Mouse (Mus musculus): ENCODE measurements around the gene Gm13199. TPM values are rescaled to one million over a fixed set of nuclear protein-coding genes. Genes with fewer than 3 reads are reported as not detected.

Gm13199 gene
- polyA plus RNA-seq, 1 experiment: not detected

DNA sequence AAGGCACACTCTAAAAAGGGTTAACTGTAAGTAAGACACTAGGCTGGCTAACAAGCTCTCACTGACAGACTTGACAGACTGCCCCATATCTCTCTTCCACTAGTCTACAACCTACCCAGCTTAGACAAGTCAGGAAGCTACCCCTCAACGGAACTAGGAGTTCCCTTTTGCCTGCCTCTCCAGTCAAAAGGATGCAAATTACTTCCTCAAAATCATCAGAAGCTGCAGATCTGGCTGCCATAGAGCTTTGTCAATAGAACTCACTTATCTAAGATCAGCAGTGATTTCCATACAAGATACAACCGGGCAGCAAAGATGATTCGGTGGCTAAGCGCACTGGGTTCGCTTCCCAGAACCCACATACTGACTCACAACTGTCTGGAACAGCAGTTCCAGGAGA lies 38.0 kb downstream of the Gm13199 start:
- Histone ChIP-seq H3K27ac (ENCODE audit: insufficient read depth, low read length) (no peak overlapping the region), H3K4me1 (ENCODE audit: control insufficient read depth, insufficient read depth, low read length) (no peaks in the 10 kb centered on the region), H3K4me3 (ENCODE audit: insufficient read depth, low read length) (no peak overlapping the region)
- no peak for TF ChIP-seq CTCF (IDR thresholded peaks at IDR 0.05; ENCODE audit: borderline replicate concordance, insufficient read depth, low read length)
- no peak for TF ChIP-seq POLR2A (IDR thresholded peaks at IDR 0.05; ENCODE audit: low read depth, low read length)

DNA sequence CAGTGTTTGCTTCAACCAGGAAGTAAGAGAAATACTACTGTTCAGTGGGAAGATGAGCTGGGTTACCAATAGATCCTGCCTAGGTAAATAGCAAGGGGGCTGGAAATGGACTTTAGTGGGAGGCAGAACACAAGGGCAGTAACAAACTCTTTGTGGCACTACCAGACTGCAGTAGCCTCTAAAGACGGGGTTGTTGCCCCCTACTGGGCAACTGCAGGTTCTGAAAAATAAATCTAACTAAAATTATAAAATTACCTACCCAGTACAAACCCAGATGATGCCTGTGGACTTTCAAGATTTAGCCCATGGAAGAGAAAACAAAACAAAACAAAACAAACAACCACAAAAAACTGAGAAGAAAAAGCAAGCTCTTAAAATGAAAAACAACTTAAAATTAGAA lies 38.5 kb downstream of the Gm13199 start:
- H3K4me3 ChIP-seq (ENCODE audit: insufficient read depth, low read length): no peak overlapping the region
- H3K27ac ChIP-seq (ENCODE audit: insufficient read depth, low read length): no peak overlapping the region
- no peak for TF ChIP-seq POLR2A (IDR thresholded peaks at IDR 0.05; ENCODE audit: low read depth, low read length)
- TF ChIP-seq CTCF (IDR thresholded peaks at IDR 0.05; ENCODE audit: borderline replicate concordance, insufficient read depth, low read length): no peak
- no peaks in the 10 kb centered on the region for H3K4me1 ChIP-seq (ENCODE audit: control insufficient read depth, insufficient read depth, low read length)

DNA sequence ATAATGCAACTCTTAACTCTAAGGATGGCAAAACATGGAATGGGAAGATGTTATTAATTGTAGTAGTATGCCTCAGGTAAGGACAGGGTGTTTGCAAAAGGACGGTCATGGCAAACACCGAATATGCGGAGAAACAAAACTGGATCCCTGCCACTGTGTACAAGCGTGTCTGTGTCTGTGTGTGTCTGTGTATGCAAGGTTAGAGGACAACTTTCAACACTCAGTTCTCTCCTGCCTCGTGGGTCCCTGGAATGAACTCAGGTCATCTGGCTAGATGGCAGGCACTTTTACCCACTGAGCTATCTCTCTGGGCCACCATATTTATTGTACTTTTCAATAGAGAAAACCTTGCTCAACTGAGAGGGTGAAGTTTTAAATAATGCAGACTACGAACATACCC lies 40.3 kb downstream of the Gm13199 start:
- Histone ChIP-seq H3K4me3 (ENCODE audit: insufficient read depth, low read length) (no peak overlapping the region), H3K27ac (ENCODE audit: insufficient read depth, low read length) (no peak overlapping the region), H3K4me1 (ENCODE audit: control insufficient read depth, insufficient read depth, low read length) (no peaks in the 10 kb centered on the region)
- TF ChIP-seq POLR2A (IDR thresholded peaks at IDR 0.05; ENCODE audit: low read depth, low read length): no peak
- TF ChIP-seq CTCF (IDR thresholded peaks at IDR 0.05; ENCODE audit: borderline replicate concordance, insufficient read depth, low read length): no peak

DNA sequence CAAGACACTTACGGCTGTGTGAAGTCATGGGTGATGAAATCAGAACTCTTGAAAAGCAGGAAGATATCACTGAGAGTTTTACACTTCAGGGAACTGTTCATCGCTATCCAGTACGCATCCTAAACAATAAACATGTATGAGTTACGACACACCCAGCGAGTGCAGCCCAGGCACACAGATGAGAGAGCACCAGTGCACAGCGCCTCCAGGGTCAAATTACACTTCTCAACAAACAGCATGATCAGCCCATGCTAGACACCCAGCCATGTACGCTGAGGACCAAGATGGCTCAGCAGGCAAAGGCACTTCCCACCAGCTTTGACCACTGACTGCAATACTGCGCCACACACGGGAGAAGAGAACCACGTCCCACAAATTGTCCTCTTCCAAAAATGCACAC lies 41.5 kb downstream of the Gm13199 start:
- Histone ChIP-seq H3K4me1 (ENCODE audit: control insufficient read depth, insufficient read depth, low read length) (no peaks in the 10 kb centered on the region), H3K27ac (ENCODE audit: insufficient read depth, low read length) (no peak overlapping the region), H3K4me3 (ENCODE audit: insufficient read depth, low read length) (no peak overlapping the region)
- no peak for TF ChIP-seq POLR2A (IDR thresholded peaks at IDR 0.05; ENCODE audit: low read depth, low read length)
- TF ChIP-seq CTCF (IDR thresholded peaks at IDR 0.05; ENCODE audit: borderline replicate concordance, insufficient read depth, low read length): no peak

Other genes with a start within 250 kb of the Gm13199 start
- 4.0 and 4.3 TPM in 2 replicates for gene Camk1d, start 148.4 kb downstream of the Gm13199 start, polyA plus RNA-seq (2011; ENCODE audit: insufficient read length, low read depth, missing spikeins)
- 86.6 and 89.6 TPM in 2 replicates for gene Nudt5, start 17.9 kb downstream of the Gm13199 start, polyA plus RNA-seq (2011; ENCODE audit: insufficient read length, low read depth, missing spikeins)
- gene Cdc123, start 17.8 kb downstream of the Gm13199 start, polyA plus RNA-seq (2011; ENCODE audit: insufficient read length, low read depth, missing spikeins): 159 and 172 TPM in 2 replicates
- 65.9 and 80.0 TPM in 2 replicates for gene Sec61a2, start 32.5 kb upstream of the Gm13199 start, polyA plus RNA-seq (2011; ENCODE audit: insufficient read length, low read depth, missing spikeins)
- gene Dhtkd1, start 79.9 kb upstream of the Gm13199 start, polyA plus RNA-seq (2011; ENCODE audit: insufficient read length, low read depth, missing spikeins): 3.0 and 3.3 TPM in 2 replicates
- 30.6 and 34.4 TPM in 2 replicates for gene Upf2, start 88.5 kb upstream of the Gm13199 start, polyA plus RNA-seq (2011; ENCODE audit: insufficient read length, low read depth, missing spikeins)

All from embryonic fibroblast, embryonic 13.5 days (primary cell).